Mouse (Mus musculus) embryonic fibroblast, embryonic 13.5 days (primary cell): ENCODE data around the gene Klhl3. TPM values are rescaled to one million over a fixed set of nuclear protein-coding genes. Genes with fewer than 3 reads are reported as not detected.

Source experiments
- H3K27ac ChIP-seq: 2 replicates; pipeline ENCODE4 v1.5.1; 2012; ENCODE audit warnings: low read length, control low read depth, inconsistent platforms; ENCODE audit not compliant: insufficient read depth
- H3K4me1 ChIP-seq: 2 replicates; pipeline ENCODE4 v1.6.1; 2011; ENCODE audit warnings: low read length; ENCODE audit not compliant: control insufficient read depth, insufficient read depth
- H3K4me3 ChIP-seq: 2 replicates; pipeline ENCODE4 v1.5.1; 2011; ENCODE audit warnings: mild to moderate bottlenecking, control low read depth, low read length; ENCODE audit not compliant: insufficient read depth
- CTCF ChIP-seq: IDR thresholded peaks from 2 replicates; pipeline ENCODE4 v1.5.1; 2011; ENCODE audit warnings: mild to moderate bottlenecking, control low read depth, low read length, moderate library complexity, borderline replicate concordance; ENCODE audit not compliant: insufficient read depth
- POLR2A ChIP-seq: IDR thresholded peaks from 2 replicates; pipeline ENCODE4 v1.6.1; 2011; ENCODE audit warnings: low read depth, mild to moderate bottlenecking, control low read depth, low read length, moderate library complexity
- polyA plus RNA-seq: library from polyadenylated mRNA; stranded (reverse); fragments of >200 nt; gene quantifications from 2 replicates; pipeline ENCODE4 v1.2.4, GENCODE M21; 2011; ENCODE audit warnings: low read depth; ENCODE audit not compliant: missing spikeins, insufficient read length

Klhl3 gene
- polyA plus RNA-seq, 1 experiment: 0.53 TPM

GRCm38 (mm10) chr13:58051251-58051650 is 62.1 kb downstream of the Klhl3 start:
- H3K4me3 ChIP-seq: no peak overlapping the region
- no peaks in the 10 kb centered on the region for H3K4me1 ChIP-seq
- TF ChIP-seq CTCF (no peak), POLR2A (no peak)
- H3K27ac ChIP-seq: no peak overlapping the region

- H3K27ac ChIP-seq: no peak overlapping the region
- TF ChIP-seq POLR2A (no peak), CTCF (no peak)
These were observed 64.3 kb downstream of the Klhl3 start for GRCm38 (mm10) chr13:58049121-58049520.

GRCm38 (mm10) chr13:58048076-58048475 is 65.3 kb downstream of the Klhl3 start:
- no peaks in the 10 kb centered on the region for H3K4me1 ChIP-seq
- TF ChIP-seq CTCF: no peak
- TF ChIP-seq POLR2A: no peak
- H3K4me3 ChIP-seq: no peak overlapping the region
- no peak overlapping the region for H3K27ac ChIP-seq

More at GRCm38 (mm10) chr13:58049121-58049520, 64.3 kb downstream of the Klhl3 start:
- H3K4me1 ChIP-seq: no peaks in the 10 kb centered on the region
- H3K4me3 ChIP-seq: no peak overlapping the region

- TF ChIP-seq CTCF (no peak), POLR2A (no peak)
- Histone ChIP-seq H3K4me3 (no peak overlapping the region), H3K4me1 (no peaks in the 10 kb centered on the region), H3K27ac (no peak overlapping the region)
These were observed 67.2 kb downstream of the Klhl3 start for GRCm38 (mm10) chr13:58046178-58046577.

GRCm38 (mm10) chr13:58045278-58045677 is 68.1 kb downstream of the Klhl3 start:
- H3K4me1 ChIP-seq: no peaks in the 10 kb centered on the region
- H3K27ac ChIP-seq: no peak overlapping the region
- no peak overlapping the region for H3K4me3 ChIP-seq
- TF ChIP-seq POLR2A: no peak
- no peak for TF ChIP-seq CTCF

GRCm38 (mm10) chr13:58043278-58043677 is 70.1 kb downstream of the Klhl3 start:
- no peaks in the 10 kb centered on the region for H3K4me1 ChIP-seq
- no peak overlapping the region for H3K27ac ChIP-seq
- TF ChIP-seq POLR2A: no peak
- no peak for TF ChIP-seq CTCF
- H3K4me3 ChIP-seq: no peak overlapping the region

- Histone ChIP-seq H3K27ac (no peak overlapping the region), H3K4me3 (no peak overlapping the region), H3K4me1 (no peaks in the 10 kb centered on the region)
- TF ChIP-seq POLR2A: no peak
- no peak for TF ChIP-seq CTCF
These were observed 73.3 kb downstream of the Klhl3 start for GRCm38 (mm10) chr13:58040112-58040511.

GRCm38 (mm10) chr13:58037506-58037905 is 75.9 kb downstream of the Klhl3 start:
- Histone ChIP-seq H3K4me1 (no peaks in the 10 kb centered on the region), H3K27ac (no peak overlapping the region), H3K4me3 (no peak overlapping the region)
- no peak for TF ChIP-seq POLR2A
- TF ChIP-seq CTCF: no peak

- no peak overlapping the region for H3K4me3 ChIP-seq
- H3K27ac ChIP-seq: no peak overlapping the region
- no peaks in the 10 kb centered on the region for H3K4me1 ChIP-seq
- TF ChIP-seq CTCF (no peak), POLR2A (no peak)
These were observed 77.8 kb downstream of the Klhl3 start for GRCm38 (mm10) chr13:58035470-58036156.

- Histone ChIP-seq H3K4me3 (no peak overlapping the region), H3K27ac (no peak overlapping the region), H3K4me1 (no peaks in the 10 kb centered on the region)
- TF ChIP-seq POLR2A (no peak), CTCF (no peak)
These were observed 78.4 kb downstream of the Klhl3 start for GRCm38 (mm10) chr13:58034985-58035384.

- Histone ChIP-seq H3K4me3 (no peak overlapping the region), H3K4me1 (no peaks in the 10 kb centered on the region), H3K27ac (no peak overlapping the region)
- no peak for TF ChIP-seq CTCF
- TF ChIP-seq POLR2A: no peak
These were observed 78.9 kb downstream of the Klhl3 start for GRCm38 (mm10) chr13:58034507-58034906.
